Mouse (Mus musculus): Measurements from ENCODE around the gene Hs6st3. TPM values are rescaled to one million over a fixed set of nuclear protein-coding genes. Genes with fewer than 3 reads are reported as not detected.

The Hs6st3 gene
- polyA plus RNA-seq, 1 experiment from 2014 or later = not detected

DNA sequence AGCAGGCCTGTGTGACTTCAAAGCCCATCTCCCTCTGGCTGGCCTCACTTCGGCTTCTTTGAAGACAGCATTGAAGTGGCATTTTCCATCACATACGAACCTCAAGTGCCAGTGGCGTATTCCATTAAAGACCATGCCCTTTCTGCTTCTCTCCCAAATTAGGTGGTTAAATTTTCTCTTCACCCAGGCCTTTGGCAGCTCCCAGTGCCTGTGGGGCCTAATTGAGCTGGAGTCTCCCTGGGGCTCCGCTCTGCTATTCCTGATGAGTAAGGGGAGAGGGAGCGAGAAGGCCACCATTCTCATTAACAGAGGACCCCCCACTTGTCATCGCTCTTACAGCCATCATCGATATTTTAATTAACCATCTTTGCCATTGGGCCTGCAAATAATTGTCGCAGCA, 754.8 kb downstream of the Hs6st3 start:
- Histone ChIP-seq H3K27ac (ENCODE audit: low read depth) (no peak overlapping the region), H3K4me3 (ENCODE audit: low read depth, low read length) (no peak overlapping the region), H3K4me2 (ENCODE audit: low read depth, low read length) (no peak overlapping the region), H3K36me3 (replicated peaks; ENCODE audit: insufficient read depth, low read length) (no peaks in the 10 kb centered on the region), H3K27me3 (ENCODE audit: insufficient read depth, low read length) (no peaks in the 10 kb centered on the region), H3K9ac (replicated peaks) (no peak overlapping the region), H3K4me1 (ENCODE audit: insufficient read depth) (no peaks in the 10 kb centered on the region), H3K9me3 (ENCODE audit: low read length) (no peaks in the 10 kb centered on the region)
- no peak for DNase-seq
- WGBS (ENCODE audit: insufficient replicate concordance) = 78% methylated on average over 8 of the region's 8 CpGs
- no peak for ATAC-seq
- TF ChIP-seq EP300 (IDR thresholded peaks at IDR 0.05; ENCODE audit: low read depth) (no peak), CTCF (IDR thresholded peaks at IDR 0.05; ENCODE audit: low read depth) (no peak)

DNA sequence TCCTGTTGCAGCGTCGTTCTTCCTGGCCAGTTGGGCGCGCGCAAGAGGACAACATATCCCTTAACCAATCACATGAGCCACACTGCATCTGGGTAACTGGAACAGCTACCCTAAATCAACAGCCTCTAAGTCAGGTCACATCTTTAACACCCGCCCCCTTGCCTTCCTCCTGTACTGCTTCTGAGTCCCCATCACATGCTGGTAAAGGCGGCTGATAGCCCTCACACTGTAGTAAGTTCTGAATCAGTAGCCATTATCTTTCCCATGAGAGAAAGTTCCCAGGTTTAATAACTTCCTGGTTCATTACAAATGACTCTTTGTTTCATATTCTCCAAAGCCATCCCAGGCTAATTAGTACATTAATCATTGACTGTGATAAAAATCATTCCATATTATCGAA, 757.0 kb downstream of the Hs6st3 start:
- H3K4me2 ChIP-seq (ENCODE audit: low read depth, low read length) = no peak overlapping the region
- H3K9me3 ChIP-seq (ENCODE audit: low read length) = no peaks in the 10 kb centered on the region
- no peaks in the 10 kb centered on the region for H3K27me3 ChIP-seq (ENCODE audit: insufficient read depth, low read length)
- no peak for TF ChIP-seq EP300 (IDR thresholded peaks at IDR 0.05; ENCODE audit: low read depth)
- TF ChIP-seq CTCF (IDR thresholded peaks at IDR 0.05; ENCODE audit: low read depth) = no peak
- H3K36me3 ChIP-seq (replicated peaks; ENCODE audit: insufficient read depth, low read length) = no peaks in the 10 kb centered on the region
- DNase-seq (no peak), ATAC-seq (no peak)
- no peaks in the 10 kb centered on the region for H3K4me1 ChIP-seq (ENCODE audit: insufficient read depth)
- 90% methylated on average over 8 of the region's 8 CpGs for WGBS (ENCODE audit: insufficient replicate concordance)
- H3K9ac ChIP-seq (replicated peaks) = no peak overlapping the region
- H3K4me3 ChIP-seq (ENCODE audit: low read depth, low read length) = no peak overlapping the region
- H3K27ac ChIP-seq (ENCODE audit: low read depth) = no peak overlapping the region

GRCm38 (mm10) chr14:119895765-119896465, 757.8 kb downstream of the Hs6st3 start:
- Histone ChIP-seq H3K4me2 (ENCODE audit: low read depth, low read length) (no peak overlapping the region), H3K4me3 (ENCODE audit: low read depth, low read length) (no peak overlapping the region), H3K4me1 (ENCODE audit: insufficient read depth) (no peaks in the 10 kb centered on the region), H3K9ac (replicated peaks) (no peak overlapping the region), H3K9me3 (ENCODE audit: low read length) (no peaks in the 10 kb centered on the region), H3K36me3 (replicated peaks; ENCODE audit: insufficient read depth, low read length) (no peaks in the 10 kb centered on the region), H3K27ac (ENCODE audit: low read depth) (no peak overlapping the region), H3K27me3 (ENCODE audit: insufficient read depth, low read length) (no peaks in the 10 kb centered on the region)
- ATAC-seq = no peak
- WGBS (ENCODE audit: insufficient replicate concordance) = 49% methylated on average over 10 of the region's 10 CpGs
- DNase-seq = no peak
- TF ChIP-seq EP300 (IDR thresholded peaks at IDR 0.05; ENCODE audit: low read depth) = no peak
- TF ChIP-seq CTCF (IDR thresholded peaks at IDR 0.05; ENCODE audit: low read depth) = no peak

DNA sequence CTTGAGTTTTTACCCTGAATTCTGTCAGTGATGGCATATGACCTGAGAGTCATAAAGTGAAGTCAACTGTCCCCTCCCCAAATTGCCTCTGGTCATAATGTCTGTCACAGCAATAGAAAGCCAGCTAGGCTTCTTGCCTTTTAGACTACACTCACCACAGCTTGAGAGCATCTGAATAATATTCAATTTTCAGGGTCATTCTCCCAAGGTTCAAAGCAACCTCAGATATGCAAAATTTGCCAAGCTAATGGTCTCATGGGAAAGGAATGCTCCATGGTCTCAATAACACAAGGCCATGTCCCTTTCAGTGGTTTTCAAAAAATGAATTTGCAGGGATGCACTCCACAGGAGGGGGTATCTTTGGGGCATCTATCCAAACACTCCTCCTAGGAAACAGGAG, 764.3 kb downstream of the Hs6st3 start:
- H3K27ac ChIP-seq (ENCODE audit: low read depth) = no peak overlapping the region
- TF ChIP-seq EP300 (IDR thresholded peaks at IDR 0.05; ENCODE audit: low read depth) (no peak), CTCF (IDR thresholded peaks at IDR 0.05; ENCODE audit: low read depth) (no peak)
- no peak for DNase-seq

GRCm38 (mm10) chr14:119908032-119908675, 770.0 kb downstream of the Hs6st3 start:
- no peak for DNase-seq

More for the DNA sequence above, 764.3 kb downstream of the Hs6st3 start:
- Histone ChIP-seq H3K9me3 (ENCODE audit: low read length) (no peaks in the 10 kb centered on the region), H3K9ac (replicated peaks) (no peak overlapping the region), H3K4me1 (ENCODE audit: insufficient read depth) (no peaks in the 10 kb centered on the region), H3K4me2 (ENCODE audit: low read depth, low read length) (no peak overlapping the region), H3K27me3 (ENCODE audit: insufficient read depth, low read length) (no peaks in the 10 kb centered on the region), H3K4me3 (ENCODE audit: low read depth, low read length) (no peak overlapping the region), H3K36me3 (replicated peaks; ENCODE audit: insufficient read depth, low read length) (no peaks in the 10 kb centered on the region)
- no peak for ATAC-seq

DNA sequence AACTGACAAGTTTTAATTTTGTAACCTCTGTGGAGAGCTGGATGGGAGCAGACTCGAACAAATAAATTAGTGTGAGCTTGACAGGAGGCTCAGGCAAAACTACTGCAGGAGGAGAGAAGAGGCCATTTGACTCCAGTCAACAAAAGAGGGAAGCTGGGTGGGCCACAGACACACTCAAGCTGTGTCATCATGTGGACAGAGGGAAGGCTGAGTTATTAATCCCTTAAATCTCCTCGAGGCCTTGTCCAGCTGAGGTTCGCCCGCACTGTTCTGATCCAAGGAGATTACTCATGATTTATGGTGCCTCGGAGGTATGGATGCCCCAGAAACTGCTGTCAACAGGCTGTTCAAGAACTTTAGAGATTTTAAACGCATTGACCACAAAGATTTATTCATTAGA, 776.4 kb downstream of the Hs6st3 start:
- DNase-seq = no peak

More at GRCm38 (mm10) chr14:119908032-119908675, 770.0 kb downstream of the Hs6st3 start:
- Histone ChIP-seq H3K9ac (replicated peaks) (no peak overlapping the region), H3K4me2 (ENCODE audit: low read depth, low read length) (no peak overlapping the region), H3K4me3 (ENCODE audit: low read depth, low read length) (no peak overlapping the region), H3K27ac (ENCODE audit: low read depth) (no peak overlapping the region), H3K4me1 (ENCODE audit: insufficient read depth) (no peaks in the 10 kb centered on the region), H3K27me3 (ENCODE audit: insufficient read depth, low read length) (no peaks in the 10 kb centered on the region), H3K36me3 (replicated peaks; ENCODE audit: insufficient read depth, low read length) (no peaks in the 10 kb centered on the region), H3K9me3 (ENCODE audit: low read length) (no peaks in the 10 kb centered on the region)
- ATAC-seq = no peak
- 70% methylated on average over 13 of the region's 13 CpGs for WGBS (ENCODE audit: insufficient replicate concordance)
- no peak for TF ChIP-seq EP300 (IDR thresholded peaks at IDR 0.05; ENCODE audit: low read depth)
- TF ChIP-seq CTCF (IDR thresholded peaks at IDR 0.05; ENCODE audit: low read depth) = no peak

More for the DNA sequence above, 776.4 kb downstream of the Hs6st3 start:
- no peak for TF ChIP-seq CTCF (IDR thresholded peaks at IDR 0.05; ENCODE audit: low read depth)
- no peak for TF ChIP-seq EP300 (IDR thresholded peaks at IDR 0.05; ENCODE audit: low read depth)
- no peaks in the 10 kb centered on the region for H3K9me3 ChIP-seq (ENCODE audit: low read length)
- no peaks in the 10 kb centered on the region for H3K36me3 ChIP-seq (replicated peaks; ENCODE audit: insufficient read depth, low read length)
- WGBS (ENCODE audit: insufficient replicate concordance) = 66% methylated on average over 6 of the region's 6 CpGs
- no peak overlapping the region for H3K9ac ChIP-seq (replicated peaks)
- H3K27me3 ChIP-seq (ENCODE audit: insufficient read depth, low read length) = no peaks in the 10 kb centered on the region
- no peak overlapping the region for H3K27ac ChIP-seq (ENCODE audit: low read depth)
- ATAC-seq = no peak
- no peak overlapping the region for H3K4me3 ChIP-seq (ENCODE audit: low read depth, low read length)
- H3K4me2 ChIP-seq (ENCODE audit: low read depth, low read length) = no peak overlapping the region
- H3K4me1 ChIP-seq (ENCODE audit: insufficient read depth) = no peaks in the 10 kb centered on the region
